Mouse (Mus musculus) heart, adult 2 months (tissue): Measurements from ENCODE around the gene Gm853.

ENCODE experiments used
- CTCF ChIP-seq: fragments of 200-600 bp; IDR thresholded peaks from 2 replicates; pipeline ENCODE4 v1.8.1; 2022; ENCODE audit warnings: antibody characterized with exemption, mild to moderate bottlenecking, moderate library complexity
- EP300 ChIP-seq: fragments of 200-500 bp; IDR thresholded peaks from 2 replicates; pipeline ENCODE4 v1.6.1; 2011; ENCODE audit warnings: low read depth, low read length, control low read depth; ENCODE audit not compliant: insufficient read depth
- POLR2A ChIP-seq: fragments of 200-500 bp; IDR thresholded peaks from 2 replicates; pipeline ENCODE4 v1.6.1; 2011; ENCODE audit warnings: mild to moderate bottlenecking, low read depth, low read length, control low read depth; ENCODE audit not compliant: insufficient read depth

GRCm38 (mm10) chr4:130176156-130176720 is 46.0 kb downstream of the Gm853 start:
- no peak for TF ChIP-seq POLR2A
- TF ChIP-seq CTCF, result no peak
- TF ChIP-seq EP300, result no peak
